Mouse (Mus musculus) ES-E14 (cell line): Measurements from ENCODE around the gene Bad.

Source experiments
- CHD2 ChIP-seq: IDR thresholded peaks from 2 replicates; pipeline ENCODE4 v1.6.1; 2014; ENCODE audit warnings: mild to moderate bottlenecking, low read depth, low read length, inconsistent platforms
- MAFK ChIP-seq: IDR thresholded peaks from 2 replicates; pipeline ENCODE4 v1.6.1; 2014; ENCODE audit warnings: mild to moderate bottlenecking, low read depth, low read length, inconsistent platforms; ENCODE audit not compliant: insufficient read depth
- ZC3H11A ChIP-seq: IDR thresholded peaks from 2 replicates; pipeline ENCODE4 v1.6.1; 2012; ENCODE audit warnings: low read depth, mild to moderate bottlenecking, inconsistent platforms, low read length, borderline replicate concordance

DNA sequence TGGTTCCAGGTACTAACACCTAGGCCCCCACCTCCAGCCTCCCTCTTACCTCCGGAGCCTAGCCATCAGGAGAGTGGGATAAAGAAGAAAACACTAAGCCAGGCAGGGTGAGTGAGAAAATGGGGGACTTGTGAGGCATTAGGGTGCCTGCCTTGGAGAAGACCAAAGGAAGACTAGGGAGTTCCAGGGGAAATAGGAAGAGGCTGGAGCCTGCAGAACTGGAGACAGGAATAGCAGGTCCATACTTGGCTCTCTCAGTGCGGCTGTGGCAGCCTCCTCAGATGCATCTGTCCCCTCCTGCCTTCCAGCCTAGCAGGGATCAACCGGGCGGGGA is 8.6 kb upstream of the Bad start:
- TF ChIP-seq MAFK (no peak), ZC3H11A (no peak), CHD2 (no peak)
